Mouse (Mus musculus): Measurements from ENCODE around the gene Gm6096. TPM values are rescaled to one million over a fixed set of nuclear protein-coding genes. Genes with fewer than 3 reads are reported as not detected.

Gene Gm6096
- polyA plus RNA-seq, 1 experiment, result not detected

- H3K27me3 ChIP-seq (replicated peaks), result no peaks in the 10 kb centered on the region
These were observed 28.5 kb upstream of the Gm6096 start for GRCm38 (mm10) chr7:34222340-34222739.

GRCm38 (mm10) chr7:34224308-34224707, 26.5 kb upstream of the Gm6096 start:
- no peaks in the 10 kb centered on the region for H3K9me3 ChIP-seq
- no peaks in the 10 kb centered on the region for H3K27me3 ChIP-seq (replicated peaks)
- TF ChIP-seq FLI1 (IDR thresholded peaks at IDR 0.05; ENCODE audit: low read length) (no peak), GATA1 (IDR thresholded peaks at IDR 0.05; ENCODE audit: borderline replicate concordance, low read length) (no peak)
- peak overlapping the region; percentile 10 for H3K4me3 ChIP-seq (replicated peaks)
- H3K4me1 ChIP-seq, result peaks cover 67% of the 10 kb centered on the region
- peaks cover 94% of the 10 kb centered on the region for H3K36me3 ChIP-seq (replicated peaks; ENCODE audit: low read length)

More at GRCm38 (mm10) chr7:34222340-34222739, 28.5 kb upstream of the Gm6096 start:
- peaks cover 51% of the 10 kb centered on the region for H3K4me1 ChIP-seq
- peaks cover 100% of the 10 kb centered on the region for H3K36me3 ChIP-seq (replicated peaks; ENCODE audit: low read length)
- no peak overlapping the region for H3K4me3 ChIP-seq (replicated peaks)
- TF ChIP-seq FLI1 (IDR thresholded peaks at IDR 0.05; ENCODE audit: low read length), result no peak
- H3K9me3 ChIP-seq, result no peaks in the 10 kb centered on the region

DNA sequence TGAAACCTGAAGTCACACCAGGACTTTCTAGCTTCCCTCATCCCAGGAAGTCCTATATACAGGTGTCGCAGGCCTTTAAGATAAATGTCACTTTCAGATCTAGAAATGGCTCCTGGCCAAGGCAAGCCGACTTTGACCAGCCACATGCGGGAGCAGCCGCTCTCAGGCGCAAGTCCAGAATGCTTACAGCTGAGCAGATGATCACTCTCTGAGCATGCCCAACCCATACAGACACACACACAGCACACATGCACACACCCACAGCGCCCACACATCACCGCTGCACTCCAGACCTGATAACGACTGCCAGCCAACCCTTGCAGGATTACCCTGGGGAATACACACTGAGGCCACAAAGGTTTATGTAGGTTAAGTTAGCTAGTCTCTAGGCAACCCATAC, 24.8 kb upstream of the Gm6096 start:
- Histone ChIP-seq H3K4me1 (peaks cover 73% of the 10 kb centered on the region), H3K9me3 (no peaks in the 10 kb centered on the region), H3K4me3 (replicated peaks) (peak overlapping the region; percentile 95), H3K27me3 (replicated peaks) (no peaks in the 10 kb centered on the region), H3K36me3 (replicated peaks; ENCODE audit: low read length) (peaks cover 76% of the 10 kb centered on the region)
- TF ChIP-seq FLI1 (IDR thresholded peaks at IDR 0.05; ENCODE audit: low read length), result no peak
- TF ChIP-seq GATA1 (IDR thresholded peaks at IDR 0.05; ENCODE audit: borderline replicate concordance, low read length), result no peak

- Histone ChIP-seq H3K4me3 (replicated peaks) (peak overlapping the region; percentile 95), H3K4me1 (peaks cover 76% of the 10 kb centered on the region), H3K9me3 (no peaks in the 10 kb centered on the region), H3K27me3 (replicated peaks) (no peaks in the 10 kb centered on the region), H3K36me3 (replicated peaks; ENCODE audit: low read length) (peaks cover 72% of the 10 kb centered on the region)
- TF ChIP-seq GATA1 (IDR thresholded peaks at IDR 0.05; ENCODE audit: borderline replicate concordance, low read length), result no peak
- TF ChIP-seq FLI1 (IDR thresholded peaks at IDR 0.05; ENCODE audit: low read length), result no peak
These were observed 24.0 kb upstream of the Gm6096 start for GRCm38 (mm10) chr7:34226846-34227245.

DNA sequence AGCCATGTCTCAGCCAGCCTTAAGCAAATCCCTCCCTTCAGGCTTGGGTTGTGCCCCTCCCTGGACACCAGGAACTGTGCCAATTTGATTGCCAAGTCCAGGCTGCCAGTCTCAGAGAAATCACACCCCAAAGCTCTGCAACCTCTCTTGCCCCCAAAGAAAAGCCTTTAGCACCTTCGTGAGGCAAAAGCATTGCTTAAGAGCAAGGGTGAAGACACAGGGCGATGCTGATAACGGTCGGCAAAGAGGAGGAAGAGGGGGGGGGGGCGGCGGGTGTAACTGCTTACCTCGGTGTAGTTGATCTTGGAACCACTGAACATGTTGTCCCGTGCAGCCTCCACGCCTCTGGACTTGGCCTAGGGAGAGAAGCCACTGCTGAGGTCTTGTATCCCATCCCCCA, 22.2 kb upstream of the Gm6096 start:
- Histone ChIP-seq H3K27me3 (replicated peaks) (no peaks in the 10 kb centered on the region), H3K36me3 (replicated peaks; ENCODE audit: low read length) (peaks cover 54% of the 10 kb centered on the region), H3K4me1 (peaks cover 84% of the 10 kb centered on the region), H3K9me3 (no peaks in the 10 kb centered on the region), H3K4me3 (replicated peaks) (peak overlapping the region; percentile 95)
- no peak for TF ChIP-seq FLI1 (IDR thresholded peaks at IDR 0.05; ENCODE audit: low read length)
- no peak for TF ChIP-seq GATA1 (IDR thresholded peaks at IDR 0.05; ENCODE audit: borderline replicate concordance, low read length)

GRCm38 (mm10) chr7:34229153-34229552, 21.7 kb upstream of the Gm6096 start:
- Histone ChIP-seq H3K4me3 (replicated peaks) (peak overlapping the region; percentile 95), H3K36me3 (replicated peaks; ENCODE audit: low read length) (peaks cover 49% of the 10 kb centered on the region), H3K9me3 (no peaks in the 10 kb centered on the region), H3K27me3 (replicated peaks) (no peaks in the 10 kb centered on the region), H3K4me1 (peaks cover 86% of the 10 kb centered on the region)
- TF ChIP-seq GATA1 (IDR thresholded peaks at IDR 0.05; ENCODE audit: borderline replicate concordance, low read length) (no peak), FLI1 (IDR thresholded peaks at IDR 0.05; ENCODE audit: low read length) (no peak)

GRCm38 (mm10) chr7:34229691-34230111, 21.1 kb upstream of the Gm6096 start:
- H3K4me1 ChIP-seq, result peaks cover 85% of the 10 kb centered on the region
- H3K4me3 ChIP-seq (replicated peaks), result peak overlapping the region; percentile 95
- TF ChIP-seq FLI1 (IDR thresholded peaks at IDR 0.05; ENCODE audit: low read length), result no peak
- TF ChIP-seq GATA1 (IDR thresholded peaks at IDR 0.05; ENCODE audit: borderline replicate concordance, low read length), result no peak
- no peaks in the 10 kb centered on the region for H3K27me3 ChIP-seq (replicated peaks)
- no peaks in the 10 kb centered on the region for H3K9me3 ChIP-seq
- H3K36me3 ChIP-seq (replicated peaks; ENCODE audit: low read length), result peaks cover 44% of the 10 kb centered on the region

GRCm38 (mm10) chr7:34230116-34230515, 20.7 kb upstream of the Gm6096 start, which contains the start of gene Gpi1:
Gene Gpi1, minus strand, starts transcription at chr7:34230336.
- no peaks in the 10 kb centered on the region for H3K27me3 ChIP-seq (replicated peaks)
- TF ChIP-seq FLI1 (IDR thresholded peaks at IDR 0.05; ENCODE audit: low read length), result no peak
- TF ChIP-seq GATA1 (IDR thresholded peaks at IDR 0.05; ENCODE audit: borderline replicate concordance, low read length), result no peak
- H3K4me3 ChIP-seq (replicated peaks), result peak within 1 kb of the TSS; percentile 95
- no peaks in the 10 kb centered on the region for H3K9me3 ChIP-seq
- peaks cover 85% of the 10 kb centered on the region for H3K4me1 ChIP-seq
- H3K36me3 ChIP-seq (replicated peaks; ENCODE audit: low read length), result peaks cover 40% of the 10 kb centered on the region

DNA sequence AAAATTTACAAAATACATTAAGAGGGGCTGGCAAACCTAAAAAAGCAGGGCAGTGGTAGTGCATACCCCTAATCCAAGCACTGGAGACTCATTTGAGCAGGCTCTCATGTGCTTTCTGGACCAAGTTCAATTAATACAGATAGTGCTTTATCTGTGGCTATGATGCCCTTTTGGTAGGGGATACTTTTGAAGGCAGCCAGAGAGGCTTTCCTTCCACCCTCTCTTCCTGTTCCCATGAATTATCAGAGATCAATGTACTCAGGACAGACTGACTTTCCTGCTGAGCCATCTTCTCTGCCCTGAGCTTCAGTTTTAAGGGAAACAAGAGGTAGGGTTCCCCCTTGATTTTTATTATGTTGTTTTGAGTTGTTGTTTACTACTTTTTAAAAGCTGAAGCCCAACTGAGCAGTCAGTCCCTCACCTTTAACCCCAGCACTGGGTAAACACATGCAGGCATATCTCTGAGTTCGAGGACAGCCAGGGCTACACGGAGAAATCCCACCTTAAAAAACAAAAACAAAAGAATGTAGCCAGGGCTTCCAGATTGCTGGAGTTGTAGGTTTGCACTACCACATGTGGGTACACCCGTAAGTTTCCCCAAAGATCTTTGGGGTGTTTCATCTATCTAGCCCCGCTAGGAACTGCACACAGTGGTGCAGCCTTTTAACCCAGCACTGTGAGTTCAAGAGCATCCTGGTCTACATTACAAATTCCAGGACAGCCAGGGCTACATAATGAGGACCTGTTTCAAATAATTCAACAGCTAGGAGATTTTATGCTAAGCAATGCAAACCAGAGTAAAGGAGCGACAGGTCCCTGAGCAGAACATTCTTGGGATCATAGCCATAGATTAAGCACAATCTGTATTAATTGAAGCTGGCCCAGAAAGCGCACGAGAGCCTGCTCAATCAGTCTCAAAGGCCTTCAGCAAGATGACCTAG, 17.8 kb upstream of the Gm6096 start:
- TF ChIP-seq FLI1 (IDR thresholded peaks at IDR 0.05; ENCODE audit: low read length), result no peak
- TF ChIP-seq GATA1 (IDR thresholded peaks at IDR 0.05; ENCODE audit: borderline replicate concordance, low read length), result no peak
- no peaks in the 10 kb centered on the region for H3K9me3 ChIP-seq
- no peaks in the 10 kb centered on the region for H3K27me3 ChIP-seq (replicated peaks)
- H3K4me3 ChIP-seq (replicated peaks), result peak overlapping the region; percentile 97
- peaks cover 32% of the 10 kb centered on the region for H3K36me3 ChIP-seq (replicated peaks; ENCODE audit: low read length)
- H3K4me1 ChIP-seq, result peaks cover 72% of the 10 kb centered on the region

DNA sequence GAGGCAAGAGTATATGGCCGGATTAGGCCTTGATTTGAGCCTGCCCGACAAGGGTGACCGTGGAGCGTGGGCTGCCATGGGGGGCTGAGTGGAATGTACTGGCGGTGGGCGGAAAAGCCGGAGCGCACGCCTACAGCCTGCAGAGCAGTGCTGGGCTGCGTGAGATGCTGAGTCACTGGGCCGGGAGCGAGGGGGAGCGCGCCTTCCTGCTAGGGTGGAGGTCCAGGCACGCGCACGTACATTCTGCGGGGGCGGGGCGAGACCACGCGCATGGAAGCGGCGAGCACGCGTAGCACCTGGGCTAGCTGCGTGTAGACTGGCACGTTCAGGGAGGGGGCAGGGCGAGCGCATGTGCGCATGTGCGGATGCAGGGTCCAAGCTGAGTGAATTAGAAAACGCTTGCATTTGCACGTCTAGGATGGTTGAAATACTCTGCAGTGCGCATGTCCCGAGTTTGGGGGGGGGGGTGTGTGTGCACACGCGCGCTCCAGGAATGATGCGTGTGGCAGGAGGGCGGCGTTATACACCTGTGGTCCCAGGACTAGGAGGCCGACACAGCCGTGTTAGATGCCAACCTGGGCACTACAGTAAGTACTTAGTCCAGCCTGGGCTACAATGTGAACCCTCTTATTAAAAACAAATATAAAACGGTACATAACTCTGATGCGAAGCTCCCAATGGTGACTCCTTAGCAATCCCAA, 16.8 kb upstream of the Gm6096 start:
- Histone ChIP-seq H3K36me3 (replicated peaks; ENCODE audit: low read length) (peaks cover 35% of the 10 kb centered on the region), H3K9me3 (no peaks in the 10 kb centered on the region), H3K27me3 (replicated peaks) (no peaks in the 10 kb centered on the region), H3K4me3 (replicated peaks) (peak overlapping the region; percentile 97), H3K4me1 (peaks cover 67% of the 10 kb centered on the region)
- TF ChIP-seq FLI1 (IDR thresholded peaks at IDR 0.05; ENCODE audit: low read length) (no peak), GATA1 (IDR thresholded peaks at IDR 0.05; ENCODE audit: borderline replicate concordance, low read length) (no peak)
